18 mouse cellular contexts compared by ENCODE assay signal in the genomic region with DNA sequence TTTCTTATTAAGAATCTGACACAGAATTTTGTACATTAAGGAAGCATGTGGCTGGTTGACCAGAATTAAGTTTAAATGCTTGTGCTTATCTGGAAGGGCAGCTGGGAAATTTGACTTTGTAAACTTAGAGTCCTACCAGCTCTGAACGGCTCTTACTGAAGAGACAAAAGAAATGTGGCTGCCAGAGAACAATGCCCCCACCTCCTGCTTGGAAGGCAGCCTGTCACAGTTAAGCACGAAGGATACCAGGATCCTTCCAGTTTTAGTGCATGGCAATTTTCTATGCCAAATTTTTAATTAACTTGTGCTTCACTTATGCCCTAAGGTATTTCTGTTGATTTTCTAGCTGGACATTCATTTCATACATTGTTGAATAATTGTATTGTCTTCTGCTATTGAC.
"Had no signal": no experiment of that assay in that cellular context is flagged by ENCODE, and none has a peak within 500 bp of the region (broad histone marks: within the 10 kb centered on the region; RNA-seq: fewer than 3 reads in every experiment).

No protein-coding gene starts in this region.

- DNase-seq: liver, embryonic 13.5 days; liver, postnatal 0 days; lung, adult 2 months; lung, postnatal 14 days; lung, postnatal 36 days; right cerebral cortex, postnatal 14 days; thymus, adult 2 months; thymus, postnatal 25 days; thymus, postnatal 4 days had no signal

- H3K4me3 ChIP-seq: liver, embryonic 13.5 days; liver, embryonic 15.5 days; lung, embryonic 15.5 days; megakaryocyte, embryonic 14.5 days; neural tube, embryonic 12.5 days; stomach, embryonic 15.5 days had no signal

- ATAC-seq: liver, postnatal 0 days; lung, postnatal 0 days had no signal

- H3K9me3 ChIP-seq: liver, embryonic 13.5 days; liver, embryonic 15.5 days; lung, embryonic 15.5 days; megakaryocyte, embryonic 14.5 days; neural tube, embryonic 12.5 days; stomach, embryonic 15.5 days had no signal

- H3K9ac ChIP-seq: liver, embryonic 13.5 days; liver, embryonic 15.5 days; liver, postnatal 0 days; lung, embryonic 15.5 days; neural tube, embryonic 12.5 days; stomach, embryonic 15.5 days had no signal

- H3K4me2 ChIP-seq: liver, embryonic 11.5 days; liver, embryonic 13.5 days; liver, embryonic 15.5 days; lung, embryonic 15.5 days; neural tube, embryonic 12.5 days; stomach, embryonic 15.5 days had no signal

- H3K36me3 ChIP-seq: liver, embryonic 13.5 days; liver, embryonic 15.5 days; lung, embryonic 15.5 days; neural tube, embryonic 12.5 days; stomach, embryonic 15.5 days had no signal

- H3K4me1 ChIP-seq: liver, embryonic 15.5 days; neural tube, embryonic 12.5 days; stomach, embryonic 15.5 days had no signal

- H3K27me3 ChIP-seq: liver, embryonic 13.5 days; liver, embryonic 15.5 days; lung, embryonic 15.5 days; megakaryocyte, embryonic 14.5 days; neural tube, embryonic 12.5 days; stomach, embryonic 15.5 days had no signal

- H3K27ac ChIP-seq: liver, embryonic 13.5 days; liver, embryonic 15.5 days; lung, embryonic 15.5 days; macrophage; neural tube, embryonic 12.5 days; stomach, embryonic 15.5 days; stomach, postnatal 0 days had no signal
